Mouse (Mus musculus): ENCODE measurements at regions not wholly inside any gene's neighbourhood (a gene's known extent, or its start where the extent isn't known, plus 50 kb on each side); places are given as distances from the start of the nearest gene placed in this dataset.

- DNase-seq = no peak
Observed at GRCm38 (mm10) chr2:78972288-78973117, 104.6 kb downstream of the Ube2e3 start.

DNA sequence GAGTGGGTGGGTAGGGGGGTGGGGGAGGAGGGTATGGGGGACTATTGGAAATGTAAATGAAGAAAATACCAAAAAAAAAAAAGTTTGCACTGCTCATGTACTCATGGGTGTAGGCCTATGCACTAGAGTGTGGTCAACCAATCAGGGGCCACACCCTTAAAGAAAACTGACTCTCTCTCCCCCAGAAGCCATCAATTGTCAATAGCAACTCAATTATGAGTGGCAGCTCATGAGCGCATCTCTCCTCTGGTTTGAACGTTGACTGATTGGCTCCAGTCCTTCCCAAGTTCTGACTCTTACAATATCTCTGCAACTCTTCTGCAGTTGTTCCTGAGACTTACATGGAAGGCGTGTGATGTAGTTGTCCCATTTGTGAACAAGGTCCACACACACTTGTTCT, 105.9 kb downstream of the Ube2e3 start:
- no peak for DNase-seq

DNA sequence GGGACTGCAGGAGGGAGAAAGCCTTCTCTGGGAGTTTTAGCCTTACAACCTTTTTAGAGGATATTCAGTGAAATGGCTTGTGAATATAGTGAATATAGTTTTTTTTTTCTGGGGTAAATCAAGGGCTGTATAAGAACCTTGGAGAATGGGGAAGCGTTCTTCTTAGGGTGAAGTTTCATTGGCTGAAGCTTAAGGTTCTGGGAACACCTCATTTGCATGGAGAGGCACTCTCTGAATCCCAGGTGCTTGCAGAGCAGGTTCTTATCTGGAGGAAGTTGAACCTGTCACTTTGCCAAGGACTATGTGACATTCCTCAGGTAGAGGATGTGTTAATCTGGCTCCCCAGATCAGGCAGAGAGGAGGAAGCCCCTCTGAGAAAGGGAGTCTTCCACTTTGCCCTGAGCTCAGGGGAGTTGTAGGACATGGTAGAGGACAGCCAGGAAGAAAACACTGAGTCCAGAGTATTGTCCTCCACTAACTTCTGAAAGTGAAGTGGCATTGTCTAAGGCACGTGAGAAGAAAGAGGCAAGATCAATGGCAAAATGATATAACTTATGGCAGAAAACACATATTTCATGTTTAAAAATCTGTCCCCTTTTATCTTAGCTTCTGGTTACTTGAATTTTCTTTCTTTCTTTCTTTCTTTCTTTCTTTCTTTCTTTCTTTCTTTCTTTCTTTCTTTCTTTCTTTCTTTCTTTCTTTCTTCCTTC, 106.9 kb downstream of the Ube2e3 start:
- DNase-seq = no peak

DNA sequence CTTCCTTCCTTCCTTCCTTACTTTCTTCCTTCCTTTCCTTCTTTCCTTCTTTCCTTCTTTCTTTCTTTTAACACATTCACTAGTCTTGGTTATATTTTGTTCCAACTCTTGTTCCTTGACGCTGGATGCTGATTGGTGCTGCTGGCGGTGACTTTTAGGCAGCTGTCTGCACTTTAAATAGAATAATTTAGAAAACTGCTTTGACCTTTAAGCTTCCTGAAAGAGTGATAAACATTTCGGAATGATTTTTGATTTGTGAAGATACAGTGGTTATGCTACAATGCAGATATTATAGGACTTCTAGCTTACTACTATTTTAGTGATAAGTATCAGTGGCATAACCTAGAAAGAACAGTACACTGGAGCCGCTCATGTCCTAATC, 107.5 kb downstream of the Ube2e3 start:
- no peak for DNase-seq

GRCm38 (mm10) chr2:78976084-78976483, 108.2 kb downstream of the Ube2e3 start:
- no peak for DNase-seq

- DNase-seq = peak; percentile 7
Observed at GRCm38 (mm10) chr2:78977632-78978397, 109.9 kb downstream of the Ube2e3 start.

DNA sequence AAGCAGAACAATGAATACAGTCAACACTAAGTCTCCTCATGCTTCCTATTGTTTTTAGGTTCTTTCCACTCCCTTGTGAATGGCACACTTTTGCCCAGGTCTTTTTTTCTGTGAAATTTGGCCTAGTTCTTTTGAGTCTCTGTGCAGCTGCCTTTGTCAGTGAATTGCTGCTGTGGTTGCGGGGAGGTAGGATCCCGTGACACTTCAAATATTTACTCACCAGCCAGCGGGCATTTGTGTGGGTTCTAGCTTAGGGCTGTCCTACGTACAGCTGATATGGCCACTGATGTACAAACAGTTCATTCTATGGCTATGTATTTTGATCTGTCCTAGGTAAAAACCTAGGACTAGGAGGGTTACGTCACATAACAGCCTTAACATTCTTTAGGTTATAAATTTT, 112.1 kb downstream of the Ube2e3 start:
- DNase-seq = no peak

GRCm38 (mm10) chr2:78980661-78981229, 112.8 kb downstream of the Ube2e3 start:
- no peak for DNase-seq

DNA sequence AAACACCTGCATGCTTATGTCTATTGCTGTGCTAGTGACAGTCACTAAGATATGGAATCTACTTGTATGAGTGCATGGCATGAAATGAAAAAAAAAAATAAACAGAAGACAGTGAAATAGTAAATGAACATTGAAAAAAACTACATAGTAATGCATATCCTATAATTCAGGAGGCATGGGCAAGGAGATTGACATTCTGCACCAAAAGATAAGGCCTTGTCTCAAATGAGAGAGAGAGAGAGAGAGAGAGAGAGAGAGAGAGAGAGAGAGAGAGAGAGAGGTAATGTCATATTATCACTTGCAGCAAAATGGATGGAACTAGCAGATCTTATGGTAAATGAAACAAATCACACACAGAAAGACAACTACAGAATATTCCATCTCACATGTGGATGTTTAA, 115.4 kb downstream of the Ube2e3 start:
- no peak for DNase-seq

DNA sequence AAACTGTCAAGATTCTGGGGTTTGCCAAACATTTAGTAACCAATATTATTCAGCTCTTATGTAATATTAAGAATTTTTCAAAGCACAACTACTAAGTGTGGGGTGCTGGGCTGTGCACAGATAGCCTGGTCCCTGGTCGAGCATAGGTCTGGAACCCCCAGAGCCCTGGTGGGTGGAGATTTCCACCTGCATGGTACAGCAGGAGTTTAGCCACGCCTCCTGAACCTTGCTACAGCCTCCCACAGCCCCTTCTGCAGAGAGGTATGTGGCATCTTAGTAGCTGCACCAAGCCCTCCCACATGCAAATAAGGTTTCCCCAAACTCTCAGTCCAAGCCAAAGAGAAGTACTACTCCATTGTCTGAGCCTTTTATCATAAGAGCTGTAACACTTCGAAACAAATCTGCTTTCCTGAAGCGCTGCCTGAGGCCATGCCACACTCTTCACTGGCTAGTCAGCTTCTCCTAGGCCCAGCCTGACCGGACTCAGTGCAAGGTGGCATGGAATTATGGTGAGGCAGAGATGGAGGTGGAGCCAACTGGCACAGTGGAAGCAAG, 116.1 kb downstream of the Ube2e3 start:
- no peak for DNase-seq

GRCm38 (mm10) chr2:78986984-78987383, 119.1 kb downstream of the Ube2e3 start:
- DNase-seq = no peak

GRCm38 (mm10) chr2:78987388-78987787, 119.5 kb downstream of the Ube2e3 start:
- DNase-seq = no peak

DNA sequence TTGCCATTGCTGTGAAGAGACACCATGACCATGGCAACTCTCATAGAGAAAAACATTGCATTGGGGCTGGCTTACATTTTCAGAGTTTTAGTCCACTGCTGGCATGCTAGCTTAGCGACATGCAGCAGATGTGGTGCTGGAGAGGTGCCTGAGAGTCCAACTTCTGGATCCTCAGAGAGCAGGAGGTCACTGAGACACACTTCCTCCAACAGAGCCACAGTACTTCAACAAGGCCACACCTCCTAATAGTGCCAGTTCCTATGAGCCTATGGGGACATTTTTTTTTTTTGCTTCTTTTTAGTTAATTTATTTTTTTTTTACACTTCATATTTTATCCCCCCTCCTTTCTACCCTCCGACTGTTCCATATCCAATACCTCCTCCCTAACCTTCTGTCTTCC, 120.3 kb downstream of the Ube2e3 start:
- DNase-seq = no peak

GRCm38 (mm10) chr2:78994800-78995555, 127.1 kb downstream of the Ube2e3 start:
- DNase-seq = no peak

DNA sequence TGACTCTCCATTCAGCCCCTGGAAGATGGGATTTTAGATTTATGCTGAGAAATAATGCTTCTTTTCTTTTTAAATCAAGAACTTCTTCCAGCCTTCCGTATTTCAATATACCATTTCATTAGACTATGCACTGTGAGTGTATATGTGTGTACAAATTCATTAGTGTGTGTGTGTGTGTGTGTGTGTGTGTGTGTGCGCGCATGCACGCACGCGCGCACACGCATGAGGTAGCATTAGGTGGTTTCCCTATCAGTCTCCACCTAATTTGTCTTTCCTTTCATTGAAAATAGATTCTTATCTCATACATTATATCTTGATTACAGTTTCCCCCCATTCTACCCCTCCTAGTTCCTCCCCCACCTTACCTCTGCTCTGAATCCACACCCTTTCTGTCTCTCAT, 130.7 kb downstream of the Ube2e3 start:
- no peak for DNase-seq

DNA sequence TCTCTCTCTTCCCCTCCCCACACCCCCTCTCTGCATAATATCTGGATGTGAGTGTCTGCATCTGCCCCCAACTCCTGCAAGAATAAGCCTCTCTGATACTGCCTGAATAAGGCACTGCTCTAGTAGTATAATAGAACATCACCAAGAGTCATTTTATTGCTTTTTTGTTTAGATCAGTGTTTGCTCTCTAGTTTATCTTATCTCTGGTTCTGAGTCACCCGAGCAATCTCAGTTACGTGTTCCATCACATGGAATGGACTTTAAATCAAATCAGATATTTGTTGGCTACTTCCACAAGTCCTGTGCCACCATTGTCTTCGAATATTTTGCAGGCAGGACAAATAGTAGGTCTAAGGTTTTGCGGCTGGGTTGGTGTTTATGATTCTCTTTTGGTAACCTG, 131.5 kb downstream of the Ube2e3 start:
- no peak for DNase-seq

GRCm38 (mm10) chr2:79004862-79005261, 136.9 kb downstream of the Ube2e3 start:
- DNase-seq = no peak

DNA sequence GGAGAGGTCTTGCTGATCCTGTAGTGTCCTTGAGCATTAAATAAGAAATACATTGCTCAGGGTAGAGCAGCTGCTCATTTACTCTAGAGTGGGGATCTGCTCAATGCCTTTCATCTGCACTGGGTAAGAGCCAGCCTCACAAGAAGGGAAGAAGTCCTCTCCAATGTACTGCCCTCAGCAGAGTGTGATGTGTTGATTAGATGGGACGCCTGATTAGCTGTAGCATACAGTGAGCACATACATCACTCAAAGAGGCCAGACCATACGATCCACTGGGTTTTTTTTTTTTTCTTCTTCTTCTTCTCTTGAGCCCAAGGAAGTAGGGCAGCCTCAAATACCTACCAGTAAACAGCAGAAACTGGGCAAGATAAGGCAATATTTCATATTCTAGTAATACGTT, 140.7 kb downstream of the Ube2e3 start:
- no peak for DNase-seq

GRCm38 (mm10) chr2:79009791-79010190, 141.9 kb downstream of the Ube2e3 start:
- no peak for DNase-seq

GRCm38 (mm10) chr2:79010273-79010672, 142.3 kb downstream of the Ube2e3 start:
- DNase-seq = no peak

GRCm38 (mm10) chr2:79018732-79019423, 151.0 kb downstream of the Ube2e3 start:
- no peak for DNase-seq

DNA sequence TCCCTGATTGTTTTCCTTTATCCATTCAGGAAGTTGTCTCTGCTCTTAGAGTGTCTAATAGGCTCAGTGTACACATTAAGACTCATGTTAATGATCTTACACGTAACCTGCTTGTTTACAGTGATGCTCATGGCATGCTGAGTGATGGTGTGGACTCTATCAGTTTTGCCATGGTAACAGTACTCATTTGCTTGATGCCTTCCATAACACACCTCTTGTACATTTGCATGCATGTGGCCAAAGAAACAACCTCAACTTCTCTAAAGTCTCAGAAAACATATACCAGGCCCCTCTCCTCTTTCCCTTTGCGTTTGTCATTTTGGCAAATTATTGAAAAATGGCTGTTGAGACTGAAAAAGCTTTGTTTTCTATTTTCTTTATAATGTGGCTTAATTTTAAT, 155.0 kb downstream of the Ube2e3 start:
- no peak for DNase-seq
